Mouse (Mus musculus) leukemia stem cell, adult 10-12 weeks (primary cell): Measurements from ENCODE around the gene Chrdl2. TPM values are rescaled to one million over a fixed set of nuclear protein-coding genes. Genes with fewer than 3 reads are reported as not detected.

Experiments
- polyA plus RNA-seq: library from polyadenylated mRNA; stranded (reverse); fragments of >175 nt; gene quantifications from 2 replicates; pipeline ENCODE4 v1.2.3, GENCODE M21; 2012; ENCODE audit warnings: low replicate concordance

Chrdl2 gene
- not detected in 2 replicates for polyA plus RNA-seq

DNA sequence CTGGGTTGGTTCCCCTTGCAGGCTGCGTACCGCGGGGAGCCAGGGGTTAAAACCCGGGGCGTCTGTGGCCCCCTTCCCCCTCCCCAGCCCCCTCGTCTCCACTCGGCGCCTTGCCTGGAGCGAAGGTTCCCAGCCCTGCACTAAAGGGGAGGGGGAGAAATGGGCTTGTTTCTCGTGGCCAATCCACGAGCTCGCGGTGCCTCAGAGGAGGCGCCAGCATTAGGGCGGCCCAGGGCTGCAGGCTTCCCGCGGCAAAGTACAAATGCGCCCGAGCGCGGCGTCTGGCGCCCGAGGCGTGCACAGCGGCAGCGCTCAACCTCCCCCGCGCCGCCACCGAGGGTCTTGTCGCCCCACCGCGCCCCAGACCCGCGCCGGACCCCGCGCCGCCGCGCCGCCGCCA lies at the start of gene Chrdl2:
TSS of gene Chrdl2 (plus strand) at position 383 of the 400 bp plus-strand sequence.

DNA sequence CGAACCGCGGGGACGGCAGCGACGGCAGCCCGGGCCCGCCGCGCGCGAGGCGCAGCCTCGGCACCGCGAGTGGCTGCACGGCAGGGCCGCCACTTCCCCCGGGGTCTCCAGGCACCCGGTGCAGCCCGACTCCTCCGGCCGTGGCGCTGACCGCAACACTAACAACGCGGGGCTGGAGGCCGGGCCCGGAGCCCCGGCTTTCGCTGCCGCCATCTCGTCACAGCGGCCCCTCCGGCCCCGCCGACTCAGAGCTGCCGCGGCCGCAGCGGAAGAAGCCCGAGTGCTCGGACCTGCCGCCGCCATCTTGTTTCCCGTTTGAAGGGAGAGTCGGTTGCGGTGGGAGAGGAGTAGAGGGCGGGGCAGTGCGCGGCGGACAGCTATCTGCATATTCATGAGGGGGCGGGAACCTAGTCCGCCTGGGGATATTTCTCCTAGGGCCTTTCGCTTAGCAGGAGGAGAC lies 25.8 kb upstream of the Chrdl2 start, which contains the start of gene Rnf169:
TSS of gene Rnf169 (minus strand) at position 317 of the 460 bp plus-strand sequence.

Other genes starting within 250 kb of the Chrdl2 start
- not detected in 2 replicates for gene Olfr521, start 242.7 kb upstream of the Chrdl2 start, polyA plus RNA-seq
- 3.1 and 10.3 TPM in 2 replicates for gene Neu3, start 177.8 kb upstream of the Chrdl2 start, polyA plus RNA-seq
- gene Xrra1, start 147.1 kb upstream of the Chrdl2 start, polyA plus RNA-seq, result 0.06 TPM in 1 of 2 replicates, not detected in the other
- gene Spcs2, start 142.7 kb upstream of the Chrdl2 start, polyA plus RNA-seq, result 38.1 and 49.3 TPM in 2 replicates
- 1.6 and 2.2 TPM in 2 replicates for gene Rnf169, start 25.7 kb upstream of the Chrdl2 start, polyA plus RNA-seq
- 5.8 and 6.0 TPM in 2 replicates for gene Pold3, start 115.4 kb downstream of the Chrdl2 start, polyA plus RNA-seq
- 2.5 and 4.8 TPM in 2 replicates for gene Lipt2, start 153.1 kb downstream of the Chrdl2 start, polyA plus RNA-seq
- gene Kcne3, start 170.3 kb downstream of the Chrdl2 start, polyA plus RNA-seq, result not detected in 2 replicates
- 13.3 and 18.2 TPM in 2 replicates for gene Pgm2l1, start 221.2 kb downstream of the Chrdl2 start, polyA plus RNA-seq